Comparison of ENCODE assay signal across 24 mouse cellular contexts in the genomic region with DNA sequence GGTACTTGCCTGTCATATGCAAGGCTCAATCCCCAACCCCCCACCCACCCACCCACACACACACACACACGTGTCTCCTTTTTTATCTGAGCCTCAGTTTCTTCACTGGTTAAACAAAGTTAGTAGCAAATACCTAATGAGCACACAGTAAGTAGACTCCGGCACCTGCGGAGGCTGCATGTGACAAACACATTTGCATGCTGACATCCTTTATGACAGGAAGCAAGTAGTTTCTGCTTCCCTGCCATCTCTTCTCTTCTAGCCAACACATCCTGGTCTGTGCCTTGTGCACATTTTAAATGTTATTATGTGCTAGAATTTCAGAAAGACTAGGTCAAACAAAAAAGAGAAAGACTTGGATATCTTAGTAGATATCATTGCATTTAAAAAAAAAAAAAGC.
"Had no signal": no experiment of that assay in that cellular context is flagged by ENCODE, and none has a peak within 500 bp of the region (broad histone marks: within the 10 kb centered on the region; RNA-seq: fewer than 3 reads in every experiment).

No protein-coding gene starts in this region.

- H3K9ac ChIP-seq: embryonic facial prominence, embryonic 12.5 days; embryonic facial prominence, embryonic 13.5 days; embryonic facial prominence, embryonic 15.5 days; forebrain, embryonic 12.5 days; forebrain, embryonic 13.5 days; forebrain, embryonic 15.5 days; forebrain, postnatal 0 days had no signal

- H3K9me3 ChIP-seq: embryonic facial prominence, embryonic 10.5 days; embryonic facial prominence, embryonic 12.5 days; embryonic facial prominence, embryonic 13.5 days; embryonic facial prominence, embryonic 15.5 days; forebrain, embryonic 12.5 days; forebrain, embryonic 13.5 days; forebrain, embryonic 15.5 days had no signal

- H3K27me3 ChIP-seq: forebrain, embryonic 12.5 days; forebrain, embryonic 13.5 days; forebrain, embryonic 15.5 days had no signal

- H3K4me1 ChIP-seq: embryonic facial prominence, embryonic 12.5 days; embryonic facial prominence, embryonic 15.5 days; forebrain, embryonic 12.5 days; forebrain, embryonic 13.5 days; forebrain, embryonic 15.5 days had no signal

- H3K36me3 ChIP-seq: embryonic facial prominence, embryonic 10.5 days; embryonic facial prominence, embryonic 12.5 days; embryonic facial prominence, embryonic 13.5 days; embryonic facial prominence, embryonic 15.5 days; forebrain, embryonic 12.5 days; forebrain, embryonic 15.5 days had no signal

- DNase-seq: cerebellum, adult 9-10 months; cerebellum, adult 9-11 months; cerebellum, postnatal 10 days; cerebellum, postnatal 14 days; cerebellum, postnatal 25 days; cerebellum, postnatal 36 days; embryo, embryonic 11 days; forebrain, postnatal 0 days; gastrocnemius, adult 2 months; gastrocnemius, postnatal 10 days; gastrocnemius, postnatal 14 days; gastrocnemius, postnatal 25 days; gastrocnemius, postnatal 36 days; heart, adult 11 months; heart, adult 18-20 months; heart, adult 2 months had no signal

- H3K4me2 ChIP-seq: embryonic facial prominence, embryonic 12.5 days; embryonic facial prominence, embryonic 13.5 days; embryonic facial prominence, embryonic 15.5 days; forebrain, embryonic 12.5 days; forebrain, embryonic 13.5 days; forebrain, embryonic 15.5 days had no signal

- H3K27ac ChIP-seq: embryonic facial prominence, embryonic 10.5 days; embryonic facial prominence, embryonic 12.5 days; embryonic facial prominence, embryonic 13.5 days; embryonic facial prominence, embryonic 15.5 days; forebrain, embryonic 12.5 days; forebrain, embryonic 13.5 days; forebrain, embryonic 15.5 days; gastrocnemius, adult 2 months; heart, adult 2 months had no signal

- H3K4me3 ChIP-seq: embryonic facial prominence, embryonic 10.5 days; embryonic facial prominence, embryonic 12.5 days; embryonic facial prominence, embryonic 13.5 days; embryonic facial prominence, embryonic 15.5 days; erythroblast, embryonic 14.5 days; forebrain, embryonic 12.5 days; forebrain, embryonic 13.5 days; forebrain, embryonic 15.5 days; gastrocnemius, adult 2 months; heart, adult 2 months had no signal
